Mouse (Mus musculus): ENCODE data around the gene Rrp8. TPM values are rescaled to one million over a fixed set of nuclear protein-coding genes. Genes with fewer than 3 reads are reported as not detected.
"Not testable (repeated sequence)": the region's sequence is repeated elsewhere in the genome, so short reads cannot be mapped to it uniquely, and the experiment has no call there.

Rrp8 gene
- polyA plus RNA-seq, 1 experiment from 2014 or later, result 44.1 TPM

DNA sequence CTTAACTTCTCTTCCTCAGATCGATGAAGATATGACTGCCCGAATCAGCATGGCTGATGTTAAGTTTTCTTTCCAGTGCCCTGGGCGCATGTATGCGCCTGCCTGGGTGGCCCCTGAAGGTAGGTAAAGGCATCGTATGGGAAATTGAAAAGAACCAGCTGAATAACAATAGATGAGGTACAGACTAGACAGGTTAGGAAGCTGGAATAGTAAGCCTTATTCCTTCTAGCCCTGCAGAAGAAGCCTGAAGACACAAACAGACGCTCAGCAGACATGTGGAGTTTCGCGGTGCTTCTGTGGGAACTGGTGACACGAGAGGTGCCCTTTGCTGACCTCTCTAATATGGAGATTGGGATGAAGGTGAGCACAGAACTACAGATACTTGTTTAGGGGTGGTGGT lies 4.8 kb upstream of the Rrp8 start:
- no peak for DNase-seq (ENCODE audit: low spot score)
- H3K27ac ChIP-seq, result no peak overlapping the region
- H3K36me3 ChIP-seq, result peaks cover 47% of the 10 kb centered on the region
- 90% methylated on average over 9 of the region's 9 CpGs for WGBS
- no peaks in the 10 kb centered on the region for H3K9me3 ChIP-seq (replicated peaks)
- no peak overlapping the region for H3K4me3 ChIP-seq
- H3K4me1 ChIP-seq, result peaks cover 34% of the 10 kb centered on the region
- H3K27me3 ChIP-seq (ENCODE audit: low read depth, poor library complexity, severe bottlenecking), result no peaks in the 10 kb centered on the region

DNA sequence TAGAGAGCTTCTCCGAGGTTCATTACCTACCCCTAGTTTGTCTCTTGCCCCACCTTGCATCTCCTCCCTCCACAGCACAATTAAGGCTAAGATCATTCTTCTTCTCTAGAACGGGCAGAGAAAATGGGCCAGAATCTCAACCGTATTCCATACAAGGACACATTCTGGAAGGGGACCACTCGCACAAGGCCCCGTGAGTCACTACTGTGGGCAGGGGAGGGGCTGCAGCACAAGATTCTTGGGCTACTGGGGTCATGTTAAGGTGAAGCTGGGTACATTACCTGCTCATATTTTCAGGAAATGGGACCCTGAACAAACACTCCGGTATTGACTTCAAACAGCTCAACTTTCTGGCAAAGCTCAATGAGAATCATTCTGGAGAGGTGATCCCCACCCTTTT lies 3.7 kb upstream of the Rrp8 start:
- peaks cover 37% of the 10 kb centered on the region for H3K36me3 ChIP-seq
- H3K9me3 ChIP-seq (replicated peaks), result no peaks in the 10 kb centered on the region
- H3K4me3 ChIP-seq, result no peak overlapping the region
- WGBS, result 94% methylated on average over 6 of the region's 6 CpGs
- no peak overlapping the region for H3K27ac ChIP-seq
- no peaks in the 10 kb centered on the region for H3K27me3 ChIP-seq (ENCODE audit: low read depth, poor library complexity, severe bottlenecking)
- no peak for DNase-seq (ENCODE audit: low spot score)
- peaks cover 34% of the 10 kb centered on the region for H3K4me1 ChIP-seq

DNA sequence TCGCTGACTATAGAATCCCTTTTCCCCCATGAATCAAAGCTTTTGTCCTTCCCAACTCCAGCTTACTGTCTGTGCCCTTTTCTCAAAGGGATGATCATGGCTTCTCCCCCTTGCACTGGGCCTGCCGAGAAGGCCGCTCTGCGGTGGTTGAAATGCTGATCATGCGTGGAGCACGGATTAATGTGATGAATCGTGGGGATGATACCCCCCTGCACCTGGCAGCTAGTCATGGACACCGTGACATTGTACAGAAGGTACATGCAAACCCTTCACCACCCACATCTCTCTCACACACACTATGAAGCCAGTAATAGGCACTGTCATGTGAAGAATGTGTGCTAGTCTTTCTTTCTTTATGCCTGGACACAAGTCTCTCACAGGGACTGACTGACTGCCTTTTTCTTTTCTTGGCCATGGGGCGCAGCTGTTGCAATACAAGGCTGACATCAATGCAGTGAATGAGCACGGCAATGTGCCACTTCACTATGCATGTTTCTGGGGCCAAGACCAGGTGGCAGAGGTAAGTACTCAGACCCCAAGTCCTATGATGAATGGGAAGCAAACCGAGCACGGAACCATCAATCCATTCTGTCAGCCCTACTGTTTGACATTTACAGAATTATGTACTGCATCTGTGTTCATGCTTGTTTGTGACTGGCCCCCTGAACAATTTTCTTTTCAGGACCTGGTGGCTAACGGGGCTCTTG lies 3.1 kb upstream of the Rrp8 start:
- no peak overlapping the region for H3K4me3 ChIP-seq
- no peaks in the 10 kb centered on the region for H3K9me3 ChIP-seq (replicated peaks)
- DNase-seq (ENCODE audit: low spot score), result no peak
- peaks cover 37% of the 10 kb centered on the region for H3K36me3 ChIP-seq
- WGBS, result 94% methylated on average over 13 of the region's 13 CpGs
- H3K27me3 ChIP-seq (ENCODE audit: low read depth, poor library complexity, severe bottlenecking), result no peaks in the 10 kb centered on the region
- peaks cover 38% of the 10 kb centered on the region for H3K4me1 ChIP-seq
- no peak overlapping the region for H3K27ac ChIP-seq

DNA sequence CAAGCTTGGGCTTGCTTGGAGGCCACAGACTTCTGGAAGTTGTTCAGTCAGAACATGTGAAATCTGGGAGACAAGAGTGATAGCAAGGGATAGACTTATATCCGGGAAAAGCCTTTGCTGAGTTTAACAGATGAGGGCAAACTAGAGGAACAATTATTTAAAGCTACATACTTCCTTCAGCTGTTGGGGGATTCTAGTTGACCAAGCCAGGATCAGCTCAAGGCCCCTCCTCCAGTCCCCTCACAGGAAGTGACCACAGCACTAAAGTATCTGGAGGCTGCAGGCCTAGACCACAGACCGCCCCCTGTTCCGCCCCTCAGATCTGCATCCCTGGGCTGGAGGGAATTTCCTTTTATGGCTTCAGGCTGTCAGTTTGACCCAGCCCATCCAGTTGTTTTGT lies 1.8 kb upstream of the Rrp8 start:
- Histone ChIP-seq H3K27me3 (ENCODE audit: low read depth, poor library complexity, severe bottlenecking) (no peaks in the 10 kb centered on the region), H3K27ac (peak overlapping the region; percentile 77), H3K4me1 (peaks cover 41% of the 10 kb centered on the region), H3K9me3 (replicated peaks) (no peaks in the 10 kb centered on the region), H3K4me3 (peak overlapping the region; percentile 14), H3K36me3 (peaks cover 49% of the 10 kb centered on the region)
- DNase-seq (ENCODE audit: low spot score), result peak; percentile 67
- WGBS, result 25% methylated on average over 3 of the region's 3 CpGs

DNA sequence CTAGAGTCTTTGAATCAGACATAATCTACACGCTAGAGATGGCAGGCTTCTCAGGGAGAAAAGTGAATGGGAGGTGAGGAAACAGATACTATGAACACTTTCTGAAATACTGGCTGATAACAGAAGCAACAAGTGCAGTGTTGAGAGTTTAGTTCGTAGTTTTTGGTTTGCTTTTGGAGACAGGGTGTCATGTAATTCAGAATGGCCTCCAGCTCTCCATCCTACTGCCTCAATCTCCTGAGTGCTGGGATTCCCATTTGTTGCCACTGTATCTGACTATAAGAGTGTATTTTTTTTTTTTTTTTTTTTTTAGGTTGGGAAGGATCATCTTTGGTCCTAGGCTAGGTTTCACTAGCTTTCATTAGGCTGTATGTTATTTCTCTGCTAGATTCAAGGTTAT lies 1.1 kb upstream of the Rrp8 start:
- DNase-seq (ENCODE audit: low spot score), result no peak
- H3K27ac ChIP-seq, result peak overlapping the region; percentile 77

GRCm38 (mm10) chr7:105737648-105738047 lies 463 bp upstream of the Rrp8 start:
- peaks cover 55% of the 10 kb centered on the region for H3K36me3 ChIP-seq
- no peaks in the 10 kb centered on the region for H3K27me3 ChIP-seq (ENCODE audit: low read depth, poor library complexity, severe bottlenecking)
- H3K27ac ChIP-seq, result no peak overlapping the region
- peaks cover 33% of the 10 kb centered on the region for H3K4me1 ChIP-seq
- no peaks in the 10 kb centered on the region for H3K9me3 ChIP-seq (replicated peaks)
- H3K4me3 ChIP-seq, result peak overlapping the region; percentile 74
- DNase-seq (ENCODE audit: low spot score), result no peak
- WGBS, result 32% methylated on average over 3 of the region's 3 CpGs

More for the DNA sequence above, 1.1 kb upstream of the Rrp8 start:
- Histone ChIP-seq H3K4me3 (peak overlapping the region; percentile 74; the same call in 1 of the 2 replicates), H3K27me3 (ENCODE audit: low read depth, poor library complexity, severe bottlenecking) (no peaks in the 10 kb centered on the region), H3K36me3 (peaks cover 55% of the 10 kb centered on the region), H3K9me3 (replicated peaks) (no peaks in the 10 kb centered on the region), H3K4me1 (peaks cover 38% of the 10 kb centered on the region)
- WGBS, result 84% methylated on average over 2 of the region's 2 CpGs

DNA sequence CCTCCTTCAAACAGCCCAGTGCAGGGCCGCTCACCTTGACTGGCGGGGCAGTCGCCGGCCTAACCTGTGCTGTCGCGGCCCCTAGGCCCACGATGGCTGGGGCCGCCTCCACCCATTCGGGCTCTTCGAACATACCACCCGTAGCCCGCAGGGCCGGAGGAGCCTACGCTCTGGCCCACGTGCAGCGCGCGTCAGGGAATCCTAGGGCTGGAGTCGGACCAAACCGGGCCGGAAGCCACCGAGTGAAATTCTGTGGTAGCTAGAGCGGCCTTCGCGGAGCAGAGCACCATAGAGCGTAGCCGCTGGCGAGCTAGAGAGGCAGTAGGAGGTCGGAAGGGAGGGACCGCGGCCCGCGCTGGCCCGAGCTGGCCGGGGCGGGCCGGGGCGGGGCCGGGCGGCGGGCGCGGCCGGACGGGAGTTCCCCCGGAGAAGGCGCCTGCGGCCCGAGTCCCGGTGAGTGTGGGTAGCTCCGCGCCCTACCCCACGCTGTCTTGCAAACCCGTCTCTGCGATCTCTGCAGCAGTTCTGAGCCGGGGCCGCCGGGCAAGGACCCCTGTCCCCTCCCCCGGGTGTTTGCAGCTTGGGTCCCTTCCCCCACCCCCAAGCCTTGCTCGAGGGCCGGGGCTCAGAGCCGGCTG lies 802 bp downstream of the Rrp8 start, which contains the start of gene Ilk:
Ilk (plus strand) TSS at position 329 of the 638 bp plus-strand sequence.
- H3K4me3 ChIP-seq, result peak within 1 kb of the TSS; percentile 74
- H3K36me3 ChIP-seq, result peaks cover 55% of the 10 kb centered on the region
- no peaks in the 10 kb centered on the region for H3K9me3 ChIP-seq (replicated peaks)
- H3K27ac ChIP-seq, result peak within 1 kb of the TSS; percentile 94
- under 1% methylated on average over 62 of the region's 62 CpGs for WGBS
- no peaks in the 10 kb centered on the region for H3K27me3 ChIP-seq (ENCODE audit: low read depth, poor library complexity, severe bottlenecking)
- H3K4me1 ChIP-seq, result peaks cover 33% of the 10 kb centered on the region
- peak; percentile 90 for DNase-seq (ENCODE audit: low spot score)

DNA sequence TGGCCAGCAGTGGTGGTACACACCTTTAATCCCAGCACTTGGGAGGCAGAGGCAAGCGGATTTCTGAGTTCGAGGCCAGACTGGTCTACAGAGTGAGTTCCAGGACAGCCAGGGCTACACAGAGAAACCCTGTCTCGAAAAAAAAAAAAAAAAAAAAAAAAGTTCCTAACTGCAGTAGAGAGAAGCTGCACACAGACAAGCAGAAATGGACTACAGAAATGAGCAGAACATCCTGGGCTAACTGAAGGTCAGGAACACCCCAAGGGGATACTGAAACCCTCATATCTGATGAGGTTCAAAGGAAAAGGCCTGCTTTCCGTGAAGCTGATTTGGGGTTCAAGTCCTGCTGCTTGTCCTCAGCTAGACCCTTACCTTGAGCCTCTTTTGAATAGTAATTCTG lies 1.7 kb downstream of the Rrp8 start:
- H3K4me1 ChIP-seq, result peaks cover 33% of the 10 kb centered on the region
- H3K36me3 ChIP-seq, result peaks cover 55% of the 10 kb centered on the region
- DNase-seq (ENCODE audit: low spot score); H3K27me3 ChIP-seq (ENCODE audit: low read depth, poor library complexity, severe bottlenecking); H3K9me3 ChIP-seq (replicated peaks): not testable (repeated sequence)
- peak overlapping the region; percentile 74 for H3K4me3 ChIP-seq
- peak overlapping the region; percentile 94 for H3K27ac ChIP-seq
- 54% methylated on average over 4 of the region's 4 CpGs for WGBS

DNA sequence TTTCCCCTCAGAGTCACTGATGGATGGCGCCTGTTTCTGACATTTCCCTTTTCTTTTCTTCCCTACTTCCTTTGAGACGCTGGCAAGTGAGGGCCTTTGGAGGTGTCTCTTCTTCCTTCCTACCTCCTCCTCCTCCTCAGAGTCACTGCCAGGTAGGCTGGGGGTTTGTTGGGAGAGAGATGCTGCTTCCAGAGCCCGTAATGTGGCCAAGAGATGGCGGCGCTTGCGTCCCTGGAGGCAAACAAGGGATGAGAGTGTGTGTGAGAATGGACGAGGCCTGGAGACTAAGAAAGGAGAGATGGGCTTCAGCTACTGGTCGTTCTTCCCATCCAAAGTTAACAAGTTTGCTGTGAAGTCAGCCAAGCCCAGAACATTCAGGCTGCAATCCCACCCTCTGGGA lies 2.4 kb downstream of the Rrp8 start:
- H3K9me3 ChIP-seq (replicated peaks), result no peaks in the 10 kb centered on the region
- H3K36me3 ChIP-seq, result peaks cover 55% of the 10 kb centered on the region
- H3K4me3 ChIP-seq, result peak overlapping the region; percentile 74; the same call in 1 of the 2 replicates
- H3K4me1 ChIP-seq, result peaks cover 33% of the 10 kb centered on the region
- no peaks in the 10 kb centered on the region for H3K27me3 ChIP-seq (ENCODE audit: low read depth, poor library complexity, severe bottlenecking)
- no peak for DNase-seq (ENCODE audit: low spot score)
- 92% methylated on average over 8 of the region's 8 CpGs for WGBS
- H3K27ac ChIP-seq, result no peak overlapping the region

GRCm38 (mm10) chr7:105733836-105734235 lies 3.3 kb downstream of the Rrp8 start:
- WGBS, result 97% methylated on average over 11 of the region's 11 CpGs
- Histone ChIP-seq H3K27me3 (ENCODE audit: low read depth, poor library complexity, severe bottlenecking) (no peaks in the 10 kb centered on the region), H3K4me3 (no peak overlapping the region), H3K9me3 (replicated peaks) (no peaks in the 10 kb centered on the region), H3K36me3 (peaks cover 63% of the 10 kb centered on the region), H3K27ac (no peak overlapping the region), H3K4me1 (peaks cover 26% of the 10 kb centered on the region)
- DNase-seq (ENCODE audit: low spot score), result no peak

DNA sequence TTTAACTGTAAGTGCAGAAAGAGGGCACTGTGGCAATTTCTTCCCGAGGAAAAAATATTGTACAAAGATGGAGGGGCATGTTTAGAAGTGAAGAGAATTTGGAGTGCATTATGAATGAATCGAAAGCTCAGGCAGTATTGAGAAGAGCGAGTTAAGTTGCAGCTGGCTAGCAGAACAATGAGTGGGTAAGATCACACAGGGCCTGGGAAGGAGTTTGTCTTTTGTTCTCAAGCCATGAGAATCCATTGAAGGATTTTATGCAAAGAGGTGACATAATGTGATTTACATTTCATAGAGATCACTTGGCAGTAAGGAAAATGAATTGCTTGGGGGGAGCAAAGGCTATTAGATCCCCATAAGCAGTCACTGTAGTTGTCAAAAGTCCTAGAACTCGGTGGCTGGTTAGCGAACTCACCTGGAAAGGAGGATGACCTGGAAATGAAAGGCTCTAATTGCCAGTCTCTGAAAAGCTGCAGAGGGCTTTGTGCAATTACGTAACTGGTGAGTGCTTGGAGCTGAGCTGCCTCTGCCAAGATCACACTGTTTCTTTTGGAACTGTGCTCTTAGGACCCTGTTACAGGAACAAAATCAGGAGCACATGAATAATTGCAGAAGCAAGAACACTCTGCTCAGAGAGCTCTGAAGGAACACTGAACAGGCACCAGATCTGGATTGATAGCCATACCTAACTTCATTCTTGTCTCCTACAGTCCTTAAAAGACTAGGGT lies 8.3 kb downstream of the Rrp8 start:
- no peaks in the 10 kb centered on the region for H3K27me3 ChIP-seq (ENCODE audit: low read depth, poor library complexity, severe bottlenecking)
- H3K27ac ChIP-seq, result no peak overlapping the region
- no peaks in the 10 kb centered on the region for H3K4me1 ChIP-seq
- peaks cover 54% of the 10 kb centered on the region for H3K36me3 ChIP-seq
- no peak for DNase-seq (ENCODE audit: low spot score)
- H3K4me3 ChIP-seq, result no peak overlapping the region
- 87% methylated on average over 6 of the region's 6 CpGs for whole genome bisulfite sequencing
- no peaks in the 10 kb centered on the region for H3K9me3 ChIP-seq (replicated peaks)

GRCm38 (mm10) chr7:105726980-105727325 lies 10.2 kb downstream of the Rrp8 start:
- H3K9me3 ChIP-seq (replicated peaks), result no peaks in the 10 kb centered on the region
- H3K36me3 ChIP-seq, result peaks cover 35% of the 10 kb centered on the region
- no peak overlapping the region for H3K4me3 ChIP-seq
- no peaks in the 10 kb centered on the region for H3K4me1 ChIP-seq
- no peak overlapping the region for H3K27ac ChIP-seq
- no peak for DNase-seq (ENCODE audit: low spot score)
- no peaks in the 10 kb centered on the region for H3K27me3 ChIP-seq (ENCODE audit: low read depth, poor library complexity, severe bottlenecking)
- WGBS, result 95% methylated on average over 4 of the region's 4 CpGs
